Mouse (Mus musculus) heart, embryonic 11.5 days (tissue): ENCODE data around the gene Srp54b. TPM values are rescaled to one million over a fixed set of nuclear protein-coding genes. Genes with fewer than 3 reads are reported as not detected.
"Not testable (repeated sequence)": the region's sequence is repeated elsewhere in the genome, so short reads cannot be mapped to it uniquely, and the experiment has no call there.

Experiments
- ATAC-seq: fragments of 200-750 bp; cut with Nextera tagmentation; replicated peaks from 2 replicates; pipeline ENCODE4 v1.8.0; 2017; ENCODE audit warnings: moderate library complexity; ENCODE audit not compliant: insufficient number of reproducible peaks, low FRiP score, low TSS enrichment
- H3K27ac ChIP-seq: fragments of 300-500 bp; sonication (generic); 2 replicates; pipeline ENCODE4 v1.5.1; 2014; ENCODE audit warnings: mild to moderate bottlenecking, low read depth, low read length
- H3K27me3 ChIP-seq: fragments of 300-500 bp; sonication (generic); 2 replicates; pipeline ENCODE4 v1.6.1; 2014; ENCODE audit warnings: mild to moderate bottlenecking, low read length, mixed read lengths; ENCODE audit not compliant: control insufficient read depth, insufficient read depth
- H3K36me3 ChIP-seq: fragments of 300-500 bp; sonication (generic); 2 replicates; pipeline ENCODE4 v1.6.1; 2014; ENCODE audit warnings: mild to moderate bottlenecking, low read length, moderate library complexity, mixed read lengths; ENCODE audit not compliant: control insufficient read depth, insufficient read depth
- H3K4me1 ChIP-seq: fragments of 300-500 bp; sonication (generic); 2 replicates; pipeline ENCODE4 v1.6.1; 2014; ENCODE audit warnings: low read length; ENCODE audit not compliant: control insufficient read depth, insufficient read depth
- H3K4me2 ChIP-seq: fragments of 300-500 bp; sonication (generic); 2 replicates; pipeline ENCODE4 v1.6.1; 2014; ENCODE audit warnings: mild to moderate bottlenecking, moderate library complexity
- H3K4me3 ChIP-seq: fragments of 300-500 bp; sonication (generic); 2 replicates; pipeline ENCODE4 v1.5.1; 2014; ENCODE audit warnings: low read depth, low read length
- H3K9ac ChIP-seq: fragments of 300-500 bp; sonication (generic); 2 replicates; pipeline ENCODE4 v1.6.1; 2014; ENCODE audit warnings: mild to moderate bottlenecking, low read depth, low read length, moderate library complexity
- H3K9me3 ChIP-seq: fragments of 300-500 bp; sonication (generic); replicated peaks from 2 replicates; pipeline ENCODE4 v1.6.1; 2016; ENCODE audit warnings: low read length; ENCODE audit not compliant: control insufficient read depth
- WGBS: fragments of 180-500 bp; shearing (Covaris S2); extraction: QIAGEN DNeasy Blood & Tissue Kit; methylation state at CpG from one replicate; pipeline ENCODE4 v1.1.7; 2014; ENCODE audit not compliant: insufficient replicate concordance; 5-methylcytosine and 5-hydroxymethylcytosine counted together
- polyA plus RNA-seq: library from polyadenylated mRNA; unstranded; fragments of >200 nt; fragmentation: Nextera tagmentation; extraction: Ambion mirVana; gene quantifications from 2 replicates; pipeline ENCODE4 v1.2.1, GENCODE M21; 2014

The Srp54b gene
- polyA plus RNA-seq, 1 experiment from 2014 or later: 49.5 TPM

DNA sequence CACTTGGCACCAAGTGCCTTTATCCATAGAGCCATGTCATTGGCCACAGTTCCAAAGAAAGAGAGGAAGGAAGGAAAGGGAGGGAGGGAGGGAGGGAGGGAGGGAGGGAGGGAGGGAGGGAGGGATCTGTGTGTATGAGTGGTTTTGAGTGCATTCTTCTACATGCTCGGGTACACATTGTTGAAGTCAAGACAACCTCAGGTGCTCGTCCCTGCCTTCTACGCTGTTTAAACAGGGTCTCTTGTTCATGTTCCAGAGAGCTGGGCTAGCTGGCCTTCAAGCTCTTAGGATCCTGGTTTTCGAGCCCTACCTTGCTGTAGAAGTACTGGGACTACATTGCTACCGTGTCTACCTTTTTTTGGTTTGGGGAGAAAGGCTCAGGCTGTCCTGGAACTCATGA lies 34.2 kb downstream of the Srp54b start:
- not testable (repeated sequence) for H3K4me1 ChIP-seq, H3K9me3 ChIP-seq, H3K36me3 ChIP-seq, ATAC-seq, H3K4me2 ChIP-seq, H3K4me3 ChIP-seq, H3K27me3 ChIP-seq, H3K27ac ChIP-seq, H3K9ac ChIP-seq
- no CpG with 5 or more reads among the region's 5 CpGs for WGBS

DNA sequence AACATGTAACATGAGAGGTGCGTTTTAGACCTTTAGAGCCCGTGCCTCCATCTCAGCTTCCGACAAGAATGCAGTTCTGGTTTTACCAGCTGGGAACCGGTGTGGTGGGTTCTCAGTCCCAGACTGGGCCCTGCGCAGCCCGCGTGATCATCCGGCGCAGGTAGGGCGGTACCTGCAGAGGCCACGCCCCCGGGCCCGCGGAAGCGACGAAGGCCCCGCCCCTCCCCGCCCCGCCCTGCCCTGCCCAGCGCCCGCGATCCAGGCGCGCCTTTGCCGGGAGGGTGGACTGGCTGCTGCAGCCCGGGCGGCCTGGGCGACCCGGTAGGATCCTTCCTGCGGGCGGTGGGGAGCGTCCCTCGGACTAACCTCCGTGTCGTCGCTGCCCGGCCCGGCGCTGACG lies 44.4 kb downstream of the Srp54b start, which contains the start of gene 1700047I17Rik2:
TSS of gene 1700047I17Rik2 (plus strand) at position 287 of the 400 bp plus-strand sequence.
- not testable (repeated sequence) for H3K27me3 ChIP-seq, H3K4me3 ChIP-seq, H3K4me1 ChIP-seq, H3K27ac ChIP-seq, H3K4me2 ChIP-seq, H3K36me3 ChIP-seq, H3K9ac ChIP-seq, H3K9me3 ChIP-seq
- peak; percentile 94 for ATAC-seq
- no CpG with 5 or more reads among the region's 40 CpGs for WGBS

DNA sequence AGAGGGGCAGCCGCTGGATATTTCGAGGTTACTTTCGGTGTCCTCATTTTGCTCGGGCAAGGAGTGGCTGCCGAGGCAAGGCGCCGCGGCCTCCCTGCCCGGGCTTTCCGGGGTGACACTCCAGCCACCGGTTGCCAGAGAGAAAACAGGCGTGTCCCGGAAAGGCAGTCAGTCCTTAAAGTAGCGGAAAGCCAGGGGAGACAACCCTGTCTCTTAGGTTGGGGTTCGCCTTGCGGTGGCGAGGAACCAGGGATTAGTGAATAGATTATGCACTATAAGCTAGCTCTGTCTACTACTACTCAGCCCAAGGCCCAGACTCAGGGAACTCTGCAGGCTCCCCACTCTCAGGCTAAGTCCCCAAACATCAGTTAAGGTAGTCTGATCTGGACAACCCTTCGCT lies 44.9 kb downstream of the Srp54b start:
- ATAC-seq: peak; percentile 64
- H3K27me3 ChIP-seq, H3K4me1 ChIP-seq, H3K4me3 ChIP-seq, H3K9me3 ChIP-seq, H3K9ac ChIP-seq, H3K27ac ChIP-seq, H3K4me2 ChIP-seq, H3K36me3 ChIP-seq: not testable (repeated sequence)
- WGBS: no CpG with 5 or more reads among the region's 18 CpGs

DNA sequence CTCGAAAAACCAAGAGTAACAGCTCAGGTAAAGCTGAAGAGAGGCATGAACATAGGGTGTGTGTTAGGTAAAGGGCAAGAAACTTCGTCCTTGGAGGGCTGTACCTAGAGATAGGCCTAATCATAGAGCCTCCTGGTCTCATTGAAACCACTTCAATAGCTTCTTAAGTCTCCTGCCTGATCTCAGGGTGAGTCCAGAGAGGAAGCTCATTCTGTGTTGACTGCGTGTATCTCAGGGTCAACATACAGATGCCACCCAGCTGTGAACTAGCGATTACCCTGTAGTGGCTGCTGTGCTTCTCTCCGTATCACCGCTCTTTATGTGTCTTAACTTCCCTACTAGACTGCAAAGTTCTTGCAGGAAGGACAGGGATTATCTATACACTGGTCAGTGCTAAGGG lies 58.0 kb downstream of the Srp54b start:
- no CpG with 5 or more reads among the region's 6 CpGs for WGBS
- not testable (repeated sequence) for H3K4me1 ChIP-seq, H3K36me3 ChIP-seq, H3K4me3 ChIP-seq, H3K27me3 ChIP-seq, H3K4me2 ChIP-seq, H3K9ac ChIP-seq, H3K27ac ChIP-seq, H3K9me3 ChIP-seq, ATAC-seq

DNA sequence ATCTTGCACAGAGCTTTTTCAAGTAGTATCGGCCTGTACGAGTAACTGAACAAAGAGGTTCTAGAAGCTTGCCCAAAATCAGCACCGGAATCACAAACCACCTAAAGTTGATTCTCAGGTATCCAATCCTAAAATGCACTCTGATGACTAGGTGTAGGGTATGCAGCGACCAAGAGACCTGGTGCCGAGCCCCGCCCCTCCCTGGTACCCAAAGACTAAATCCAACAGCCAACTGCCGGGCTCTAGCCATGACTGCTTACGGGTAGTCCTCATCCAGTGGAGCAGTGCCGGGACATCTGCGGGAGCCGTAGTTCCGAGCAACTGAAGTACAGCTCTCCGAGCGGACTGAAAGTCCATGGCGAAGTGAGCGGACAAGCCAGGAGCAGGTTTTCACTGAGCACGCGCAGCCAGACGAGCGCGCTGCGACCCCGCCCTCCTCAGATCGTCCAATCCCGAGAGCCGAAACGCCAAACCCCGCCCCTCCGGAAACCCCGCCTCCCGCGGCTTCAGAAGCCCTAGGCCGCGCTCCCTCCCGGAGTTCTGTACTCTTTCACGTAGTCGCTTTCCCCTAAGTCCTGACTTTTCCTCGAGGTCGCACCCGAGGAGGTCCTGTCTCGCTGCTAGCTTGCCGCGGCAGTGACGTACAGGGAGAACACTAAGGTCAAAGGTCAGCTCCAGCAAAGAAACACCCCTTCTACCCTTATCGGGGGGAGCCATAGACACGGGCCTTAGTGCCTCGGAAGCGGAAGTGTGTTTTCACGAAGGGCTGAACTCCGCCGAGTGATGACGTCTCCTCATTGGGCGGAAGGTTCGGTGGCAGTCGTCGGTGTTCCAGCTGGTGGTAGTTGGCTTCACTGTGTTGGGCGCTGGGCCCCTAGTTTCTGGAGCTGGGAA lies 75.0 kb downstream of the Srp54b start, which contains the start of gene Srp54c:
TSS of gene Srp54c (plus strand) at position 543 of the 894 bp plus-strand sequence.
- not testable (repeated sequence) for H3K9me3 ChIP-seq, H3K27me3 ChIP-seq, H3K4me2 ChIP-seq, H3K36me3 ChIP-seq, H3K27ac ChIP-seq, H3K4me1 ChIP-seq, H3K9ac ChIP-seq
- WGBS: no CpG with 5 or more reads among the region's 57 CpGs
- H3K4me3 ChIP-seq: peak within 1 kb of the TSS; percentile 38
- ATAC-seq: peak; percentile 97

DNA sequence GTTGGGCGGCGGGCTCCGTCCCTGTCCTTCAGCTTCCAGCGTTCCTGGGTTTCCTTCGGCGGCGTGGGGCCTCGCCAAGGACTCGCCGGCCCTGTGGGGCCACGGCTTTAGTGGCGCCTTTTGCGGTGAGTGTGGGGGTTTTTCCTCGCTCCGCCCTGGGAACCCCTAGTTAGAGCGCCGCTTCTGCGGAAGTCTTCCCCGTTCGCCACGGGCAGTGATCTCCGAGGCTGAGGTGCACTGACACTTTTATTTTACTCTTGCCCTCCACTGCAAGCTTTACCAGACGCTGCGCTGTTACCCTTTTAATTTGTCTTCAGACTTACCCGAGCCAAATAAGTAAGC lies 75.6 kb downstream of the Srp54b start:
- peak overlapping the region; percentile 38 for H3K4me3 ChIP-seq
- not testable (repeated sequence) for H3K36me3 ChIP-seq, H3K9ac ChIP-seq, H3K4me1 ChIP-seq, H3K9me3 ChIP-seq, H3K4me2 ChIP-seq, H3K27ac ChIP-seq, H3K27me3 ChIP-seq
- 2% methylated on average over 7 of the region's 25 CpGs for WGBS
- ATAC-seq: peak; percentile 16; the same call in 1 of the 2 replicates

Other genes starting within 250 kb of the Srp54b start
- gene Gm20403, start 168.6 kb upstream of the Srp54b start, polyA plus RNA-seq: not detected in 2 replicates
- gene Baz1a, start 140.8 kb upstream of the Srp54b start, polyA plus RNA-seq: 11.4 and 18.6 TPM in 2 replicates
- gene 2700097O09Rik, start 75.0 kb upstream of the Srp54b start, polyA plus RNA-seq: 25.6 and 31.5 TPM in 2 replicates
- gene Srp54a, start 74.8 kb upstream of the Srp54b start, polyA plus RNA-seq: 131 and 159 TPM in 2 replicates
- gene Fam177a, start 30.6 kb upstream of the Srp54b start, polyA plus RNA-seq: 15.3 and 19.5 TPM in 2 replicates
- 4.7 TPM in 1 of 2 replicates, not detected in the other for gene 1700047I17Rik2, start 44.5 kb downstream of the Srp54b start, polyA plus RNA-seq
- 55.1 and 62.3 TPM in 2 replicates for gene Srp54c, start 75.1 kb downstream of the Srp54b start, polyA plus RNA-seq
- gene 1110008L16Rik, start 144.5 kb downstream of the Srp54b start, polyA plus RNA-seq: 10.8 and 12.6 TPM in 2 replicates
- gene Ppp2r3c, start 147.9 kb downstream of the Srp54b start, polyA plus RNA-seq: 14.1 and 16.7 TPM in 2 replicates
- 336 and 340 TPM in 2 replicates for gene Psma6, start 229.1 kb downstream of the Srp54b start, polyA plus RNA-seq